Mouse (Mus musculus): ENCODE results near the gene Cntnap1.

DNA sequence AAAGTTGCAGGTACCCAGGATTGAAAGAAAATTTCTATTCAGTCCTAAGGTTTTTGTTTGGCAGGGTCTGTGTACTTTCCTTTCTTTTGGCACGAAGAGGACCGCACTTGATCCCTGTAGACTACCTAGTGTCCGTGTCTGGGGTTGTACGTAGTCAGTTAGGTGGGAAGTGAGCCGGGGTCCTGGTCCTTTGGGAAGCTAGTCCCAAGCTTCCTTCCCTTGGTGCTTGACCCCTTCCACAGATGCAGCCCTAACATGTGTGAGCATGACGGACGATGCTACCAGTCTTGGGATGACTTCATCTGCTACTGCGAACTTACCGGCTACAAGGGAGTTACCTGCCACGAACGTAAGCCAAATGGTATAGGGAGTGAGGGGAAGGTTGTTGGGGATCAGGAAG is 11.6 kb downstream of the Cntnap1 start:
- TF ChIP-seq POLR2A (IDR thresholded peaks at IDR 0.05; ENCODE audit: insufficient read depth, low read length): no peak
- no peak for TF ChIP-seq CTCF (IDR thresholded peaks at IDR 0.05; ENCODE audit: low read depth, low read length)

All from ES-Bruce4 (cell line).